Mouse (Mus musculus) intestine, embryonic 15.5 days (tissue): Measurements from ENCODE around the gene Stard5. TPM values are rescaled to one million over a fixed set of nuclear protein-coding genes. Genes with fewer than 3 reads are reported as not detected.

Experiments used
- ATAC-seq: fragments of 200-750 bp; cut with Nextera tagmentation; 2 replicates; pipeline ENCODE4 v1.8.0; 2017; ENCODE audit warnings: moderate TSS enrichment, moderate library complexity
- H3K27ac ChIP-seq: fragments of 300-500 bp; sonication (generic); 2 replicates; pipeline ENCODE4 v1.5.1; 2015; ENCODE audit warnings: mild to moderate bottlenecking, inconsistent platforms
- H3K27me3 ChIP-seq: fragments of 300-500 bp; sonication (generic); replicated peaks from 2 replicates; pipeline ENCODE4 v1.6.1; 2015; ENCODE audit warnings: inconsistent platforms
- H3K36me3 ChIP-seq: fragments of 300-500 bp; sonication (generic); 2 replicates; pipeline ENCODE4 v1.6.1; 2015; ENCODE audit warnings: inconsistent platforms
- H3K4me1 ChIP-seq: fragments of 300-500 bp; sonication (generic); replicated peaks from 2 replicates; pipeline ENCODE4 v1.6.1; 2015; ENCODE audit warnings: inconsistent platforms
- H3K4me2 ChIP-seq: fragments of 300-500 bp; sonication (generic); replicated peaks from 2 replicates; pipeline ENCODE4 v1.6.1; 2015; ENCODE audit warnings: mild to moderate bottlenecking, inconsistent platforms
- H3K4me3 ChIP-seq: fragments of 300-500 bp; sonication (generic); replicated peaks from 2 replicates; pipeline ENCODE4 v1.5.1; 2015; ENCODE audit warnings: inconsistent platforms
- H3K9ac ChIP-seq: fragments of 300-500 bp; sonication (generic); 2 replicates; pipeline ENCODE4 v1.6.1; 2015; ENCODE audit warnings: inconsistent platforms
- H3K9me3 ChIP-seq: fragments of 300-500 bp; sonication (generic); 2 replicates; pipeline ENCODE4 v1.6.1; 2016; ENCODE audit warnings: inconsistent platforms
- WGBS: fragments of 180-500 bp; shearing (Covaris S2); methylation state at CpG from one replicate; pipeline ENCODE4 v1.1.7; 2015; 5-methylcytosine and 5-hydroxymethylcytosine counted together
- polyA plus RNA-seq: library from polyadenylated mRNA; unstranded; fragments of >200 nt; fragmentation: Nextera tagmentation; extraction: Ambion mirVana; gene quantifications from 2 replicates; pipeline ENCODE4 v1.2.1, GENCODE M21; 2015

The Stard5 gene
- polyA plus RNA-seq, result 50.5 and 52.3 TPM in 2 replicates

GRCm38 (mm10) chr7:83631828-83632681, at the start of gene Stard5:
Gene Stard5 (plus strand): TSS chr7:83631959.
- H3K4me1 ChIP-seq, result peaks cover 15% of the 10 kb centered on the region
- H3K36me3 ChIP-seq, result peaks cover 6% of the 10 kb centered on the region; the same call in 1 of the 2 replicates
- no peaks in the 10 kb centered on the region for H3K27me3 ChIP-seq
- peak within 1 kb of the TSS; percentile 59 for H3K4me3 ChIP-seq
- H3K9ac ChIP-seq, result peak within 1 kb of the TSS; percentile 71
- no peaks in the 10 kb centered on the region for H3K9me3 ChIP-seq
- WGBS, result under 1% methylated on average over 35 of the region's 35 CpGs
- ATAC-seq, result peak; percentile 92
- H3K27ac ChIP-seq, result peak within 1 kb of the TSS; percentile 59
- H3K4me2 ChIP-seq, result peak within 1 kb of the TSS; percentile 70

DNA sequence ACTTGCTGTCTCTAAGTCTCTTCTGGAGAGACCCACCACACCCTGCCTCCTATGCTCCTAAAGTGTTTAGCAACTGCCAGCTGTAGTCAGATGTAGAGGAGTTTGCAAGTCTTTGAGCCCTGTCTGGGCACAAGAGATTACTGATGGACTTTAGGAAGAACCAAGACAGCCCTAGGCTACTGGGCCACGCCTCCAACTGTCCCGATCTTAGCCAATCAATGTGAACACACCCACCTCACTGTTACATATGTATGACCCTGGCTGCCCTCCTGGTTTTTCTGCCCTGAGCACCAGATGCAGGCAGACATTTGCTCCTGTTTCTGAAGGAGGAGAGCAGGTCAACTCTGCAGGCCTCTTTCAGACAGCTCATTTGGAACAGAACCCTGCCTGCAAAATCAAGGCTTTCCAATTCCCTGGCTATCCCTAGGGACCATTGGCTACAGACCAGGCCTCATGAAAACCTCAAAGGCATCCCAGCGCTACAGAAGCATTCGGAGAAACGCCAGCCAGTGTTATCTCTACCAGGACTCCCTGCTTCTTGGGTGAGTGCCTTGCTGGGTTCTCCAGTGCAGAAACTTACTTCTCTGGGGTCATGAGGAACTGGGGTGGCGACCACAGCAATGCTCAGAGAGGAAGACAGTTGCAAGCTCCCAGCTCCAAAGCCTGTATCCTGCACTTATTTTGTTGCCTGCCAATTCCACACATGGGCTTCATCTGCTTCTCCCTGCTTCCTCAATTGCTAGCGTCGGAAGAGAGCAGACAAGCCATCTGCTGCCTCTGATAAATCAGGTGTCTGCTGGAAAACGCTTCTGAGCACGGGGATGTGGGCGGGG, 46.9 kb upstream of the Stard5 start, which contains the start of gene Tmc3:
Gene Tmc3, plus strand, starts transcription at position 289 of the 833 bp plus-strand sequence.
- Histone ChIP-seq H3K9ac (no peak within 1 kb of the TSS), H3K36me3 (no peaks in the 10 kb centered on the region), H3K4me2 (no peak within 1 kb of the TSS), H3K27me3 (no peaks in the 10 kb centered on the region), H3K4me1 (peaks cover 5% of the 10 kb centered on the region; the same call in 1 of the 2 replicates), H3K9me3 (no peaks in the 10 kb centered on the region), H3K4me3 (no peak within 1 kb of the TSS), H3K27ac (no peak within 1 kb of the TSS)
- ATAC-seq, result peak; percentile 87
- WGBS, result 33% methylated on average over 11 of the region's 11 CpGs

GRCm38 (mm10) chr7:83594056-83594455, 37.7 kb upstream of the Stard5 start:
- ATAC-seq, result no peak
- 78% methylated on average over 3 of the region's 3 CpGs for WGBS
- no peaks in the 10 kb centered on the region for H3K36me3 ChIP-seq
- H3K27ac ChIP-seq, result no peak overlapping the region
- no peaks in the 10 kb centered on the region for H3K4me1 ChIP-seq
- no peak overlapping the region for H3K9ac ChIP-seq
- H3K4me3 ChIP-seq, result no peak overlapping the region
- H3K27me3 ChIP-seq, result no peaks in the 10 kb centered on the region
- H3K9me3 ChIP-seq, result no peaks in the 10 kb centered on the region
- no peak overlapping the region for H3K4me2 ChIP-seq

DNA sequence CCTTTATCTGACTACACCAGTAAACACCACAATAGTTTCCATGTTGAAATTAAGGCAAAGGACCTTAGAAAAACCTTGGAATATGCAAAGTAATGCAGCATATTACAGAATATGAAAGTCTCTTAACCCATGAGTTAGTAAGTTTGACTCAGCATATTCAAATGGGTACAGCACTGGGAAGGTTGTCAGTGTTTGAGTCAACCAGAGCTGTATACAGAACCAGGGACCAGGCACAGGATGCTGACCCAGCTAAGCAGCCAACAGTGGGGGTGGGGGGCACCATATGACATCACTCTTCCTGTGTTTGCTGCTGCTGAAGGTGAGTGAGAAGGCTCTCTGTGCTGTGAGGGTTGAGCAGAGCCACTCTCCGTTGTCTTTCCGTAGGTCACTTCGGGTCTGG, 34.7 kb upstream of the Stard5 start:
- Histone ChIP-seq H3K4me1 (no peaks in the 10 kb centered on the region), H3K4me3 (no peak overlapping the region), H3K9me3 (no peaks in the 10 kb centered on the region), H3K4me2 (no peak overlapping the region), H3K27me3 (no peaks in the 10 kb centered on the region), H3K9ac (no peak overlapping the region), H3K27ac (no peak overlapping the region), H3K36me3 (no peaks in the 10 kb centered on the region)
- ATAC-seq, result no peak
- WGBS, result 87% methylated on average over 3 of the region's 3 CpGs

GRCm38 (mm10) chr7:83598997-83599912, 32.5 kb upstream of the Stard5 start:
- peak; percentile 89 for ATAC-seq
- no peak overlapping the region for H3K9ac ChIP-seq
- no peaks in the 10 kb centered on the region for H3K36me3 ChIP-seq
- H3K4me2 ChIP-seq, result no peak overlapping the region
- H3K27ac ChIP-seq, result no peak overlapping the region
- no peaks in the 10 kb centered on the region for H3K4me1 ChIP-seq
- H3K9me3 ChIP-seq, result no peaks in the 10 kb centered on the region
- no peak overlapping the region for H3K4me3 ChIP-seq
- no peaks in the 10 kb centered on the region for H3K27me3 ChIP-seq
- WGBS, result 69% methylated on average over 13 of the region's 13 CpGs

DNA sequence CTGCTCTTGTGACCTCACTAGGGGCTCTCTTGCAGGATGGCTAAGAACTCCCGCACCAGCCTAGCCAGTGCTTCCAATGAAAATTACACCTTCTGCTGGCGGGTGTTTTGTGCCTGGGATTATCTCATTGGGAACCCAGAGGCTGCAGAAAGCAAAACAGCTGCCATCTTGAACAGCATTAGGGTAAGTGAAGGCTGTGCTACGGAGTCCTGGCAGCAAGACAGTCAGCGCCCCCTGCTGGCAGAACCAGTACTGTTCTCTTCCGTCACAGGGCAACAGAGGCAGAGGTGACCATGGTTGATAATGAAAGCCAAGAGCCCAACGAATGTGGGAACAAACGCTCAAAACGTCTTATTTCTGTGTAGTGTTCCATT, 31.9 kb upstream of the Stard5 start:
- no peak for ATAC-seq

GRCm38 (mm10) chr7:83604180-83604944, 27.4 kb upstream of the Stard5 start:
- no peaks in the 10 kb centered on the region for H3K4me1 ChIP-seq
- no peaks in the 10 kb centered on the region for H3K27me3 ChIP-seq
- no peak overlapping the region for H3K9ac ChIP-seq
- no peak overlapping the region for H3K4me3 ChIP-seq
- no peak overlapping the region for H3K27ac ChIP-seq
- H3K9me3 ChIP-seq, result no peaks in the 10 kb centered on the region
- no peaks in the 10 kb centered on the region for H3K36me3 ChIP-seq
- no peak for ATAC-seq
- no peak overlapping the region for H3K4me2 ChIP-seq
- WGBS, result 84% methylated on average over 7 of the region's 7 CpGs

More for the DNA sequence above, 31.9 kb upstream of the Stard5 start:
- no peaks in the 10 kb centered on the region for H3K4me1 ChIP-seq
- no peak overlapping the region for H3K27ac ChIP-seq
- no peaks in the 10 kb centered on the region for H3K9me3 ChIP-seq
- no peak overlapping the region for H3K9ac ChIP-seq
- H3K27me3 ChIP-seq, result no peaks in the 10 kb centered on the region
- H3K36me3 ChIP-seq, result no peaks in the 10 kb centered on the region
- 67% methylated on average over 8 of the region's 8 CpGs for WGBS
- H3K4me2 ChIP-seq, result no peak overlapping the region
- no peak overlapping the region for H3K4me3 ChIP-seq

DNA sequence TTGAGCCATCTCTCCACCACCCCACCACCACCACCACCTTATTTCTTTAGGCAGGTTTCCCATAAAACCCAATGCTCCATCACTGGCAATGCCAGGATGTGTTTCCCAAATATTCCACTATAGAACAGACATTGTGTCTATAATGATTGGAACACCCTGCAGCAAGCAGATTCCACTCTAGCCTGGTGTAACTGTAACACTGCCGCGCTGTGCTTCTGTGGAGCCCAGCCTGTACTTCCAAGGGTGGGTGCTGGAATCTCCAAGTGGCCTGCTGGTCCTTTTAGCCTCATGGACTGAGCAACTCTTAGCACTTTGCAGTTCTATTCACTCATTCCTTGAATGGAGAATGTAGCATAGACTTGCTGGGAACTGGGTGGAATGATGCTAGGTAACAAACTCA, 25.0 kb upstream of the Stard5 start:
- no peaks in the 10 kb centered on the region for H3K36me3 ChIP-seq
- no peak overlapping the region for H3K27ac ChIP-seq
- H3K27me3 ChIP-seq, result no peaks in the 10 kb centered on the region
- H3K9ac ChIP-seq, result no peak overlapping the region
- ATAC-seq, result no peak
- no peak overlapping the region for H3K4me2 ChIP-seq
- no peaks in the 10 kb centered on the region for H3K9me3 ChIP-seq
- H3K4me1 ChIP-seq, result no peaks in the 10 kb centered on the region
- 94% methylated on average over 2 of the region's 2 CpGs for WGBS
- H3K4me3 ChIP-seq, result no peak overlapping the region

GRCm38 (mm10) chr7:83609891-83610290, 21.9 kb upstream of the Stard5 start:
- H3K27ac ChIP-seq, result no peak overlapping the region
- no peak overlapping the region for H3K4me3 ChIP-seq
- no peak overlapping the region for H3K4me2 ChIP-seq
- H3K4me1 ChIP-seq, result no peaks in the 10 kb centered on the region
- H3K9me3 ChIP-seq, result no peaks in the 10 kb centered on the region
- no peak for ATAC-seq
- WGBS, result 94% methylated on average over 4 of the region's 4 CpGs
- no peaks in the 10 kb centered on the region for H3K27me3 ChIP-seq
- H3K36me3 ChIP-seq, result no peaks in the 10 kb centered on the region
- no peak overlapping the region for H3K9ac ChIP-seq

DNA sequence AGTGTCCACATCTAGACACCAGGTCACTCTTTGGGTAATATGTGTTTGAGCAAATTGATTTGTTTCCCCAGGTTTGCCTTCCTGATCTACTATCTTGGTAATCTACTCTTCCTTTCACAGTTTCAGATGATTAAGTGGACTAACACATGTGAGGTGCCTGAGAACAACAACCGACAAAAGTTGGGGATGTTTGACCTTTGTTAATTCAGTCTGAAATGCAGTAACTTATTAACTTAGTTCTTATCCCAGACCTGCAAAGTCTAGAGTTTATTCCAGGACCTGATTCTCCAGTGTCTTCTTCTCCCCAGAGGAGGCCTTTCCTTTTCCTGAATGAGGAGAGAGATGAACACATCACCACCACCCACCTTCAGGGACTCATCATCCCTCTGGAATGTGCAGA, 19.9 kb upstream of the Stard5 start:
- H3K9ac ChIP-seq, result no peak overlapping the region
- no peaks in the 10 kb centered on the region for H3K27me3 ChIP-seq
- H3K36me3 ChIP-seq, result no peaks in the 10 kb centered on the region
- no peaks in the 10 kb centered on the region for H3K9me3 ChIP-seq
- no peak overlapping the region for H3K4me3 ChIP-seq
- WGBS, result 61% methylated on average over 1 of the region's 1 CpGs
- no peak overlapping the region for H3K4me2 ChIP-seq
- no peak; the same call in 1 of the 2 replicates for ATAC-seq
- H3K27ac ChIP-seq, result no peak overlapping the region
- H3K4me1 ChIP-seq, result no peaks in the 10 kb centered on the region

DNA sequence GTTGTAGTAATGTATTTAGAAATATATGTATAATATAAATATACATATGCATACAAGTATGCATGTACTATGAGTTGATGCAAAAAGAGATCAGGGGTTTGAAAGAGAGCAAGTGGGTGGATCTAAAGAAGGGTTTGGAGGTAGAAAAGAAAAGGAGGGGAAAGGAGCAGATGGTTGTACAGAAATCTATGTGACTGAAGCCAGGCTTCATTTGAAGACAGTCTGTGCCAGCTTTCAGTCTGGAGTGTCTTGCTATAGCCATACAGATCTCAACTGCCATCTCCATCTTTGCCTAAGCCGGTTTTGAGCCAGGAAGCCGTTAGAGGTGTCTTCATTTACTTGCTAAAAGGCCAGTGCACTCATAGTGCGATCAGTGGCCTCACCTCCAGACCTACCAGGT, 16.5 kb upstream of the Stard5 start:
- Histone ChIP-seq H3K4me1 (0 out of 2 replicates have a peak, but pooled peaks cover 3% of the 10 kb centered on the region), H3K36me3 (no peaks in the 10 kb centered on the region), H3K9ac (no peak overlapping the region), H3K4me2 (no peak overlapping the region), H3K4me3 (no peak overlapping the region), H3K9me3 (no peaks in the 10 kb centered on the region), H3K27ac (no peak overlapping the region), H3K27me3 (no peaks in the 10 kb centered on the region)
- 92% methylated on average over 3 of the region's 3 CpGs for WGBS
- ATAC-seq, result no peak
